Mouse (Mus musculus) small intestine, adult 2 months (tissue): ENCODE measurements around the gene Cabcoco1.

Source experiments
- CTCF ChIP-seq: fragments of 200-500 bp; IDR thresholded peaks from 2 replicates; pipeline ENCODE4 v1.5.1; 2012; ENCODE audit warnings: low read depth, mild to moderate bottlenecking, control low read depth, inconsistent platforms, low read length, moderate library complexity, mixed read lengths; ENCODE audit not compliant: insufficient replicate concordance, insufficient read length; ENCODE audit errors: extremely low read depth
- POLR2A ChIP-seq: fragments of 200-500 bp; IDR thresholded peaks from 2 replicates; pipeline ENCODE4 v1.6.1; 2012; ENCODE audit warnings: low read depth, mild to moderate bottlenecking, control low read depth, inconsistent platforms, low read length, moderate library complexity

DNA sequence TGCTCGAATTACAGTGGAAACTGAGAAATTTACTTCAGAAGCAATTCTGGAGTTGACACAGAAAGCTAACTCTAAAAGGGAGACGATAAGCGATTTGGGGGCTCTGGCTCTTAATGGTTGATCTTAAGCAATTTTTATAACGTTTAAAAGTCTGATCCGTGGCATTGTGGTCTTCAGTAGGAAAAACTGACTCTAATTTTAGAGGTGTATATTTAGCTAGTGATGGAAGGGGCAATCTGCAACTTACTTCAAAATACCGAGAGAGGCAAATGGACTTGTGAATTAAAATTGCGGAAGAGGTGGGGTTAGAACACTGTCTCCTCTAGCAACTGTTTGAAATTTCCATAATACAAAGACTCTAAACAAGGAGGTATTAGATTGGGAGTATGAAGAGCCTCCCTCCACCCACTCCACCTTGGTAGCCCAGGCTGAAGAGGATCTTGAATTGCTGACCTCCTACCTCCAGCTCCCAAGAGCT is 286 bp upstream of the Cabcoco1 start:
- no peak for TF ChIP-seq POLR2A
- no peak for TF ChIP-seq CTCF
